Mouse (Mus musculus) retina, postnatal 7 days (tissue): ENCODE data around the gene Pet100.
"Not testable (repeated sequence)": the region's sequence is repeated elsewhere in the genome, so short reads cannot be mapped to it uniquely, and the experiment has no call there.

Experiments
- DNase-seq: peaks from one replicate; pipeline ENCODE4 v3.0.0-alpha.2; 2012; ENCODE audit warnings: low read depth, low spot score

The Pet100 gene

GRCm38 (mm10) chr8:3621199-3621970, at the start of gene Pet100, which contains the start of gene Xab2:
Gene Pet100 (plus strand): TSS chr8:3621548.
Gene Xab2 (minus strand): TSS chr8:3621316.
- DNase-seq = peak; percentile 100

GRCm38 (mm10) chr8:3574546-3574945, 46.8 kb upstream of the Pet100 start:
- DNase-seq = no peak

GRCm38 (mm10) chr8:3576211-3576960, 45.0 kb upstream of the Pet100 start:
- DNase-seq = no peak

- no peak for DNase-seq
Observed at GRCm38 (mm10) chr8:3579390-3580364, 41.7 kb upstream of the Pet100 start.

- not testable (repeated sequence) for DNase-seq
Observed at GRCm38 (mm10) chr8:3581961-3582360, 39.4 kb upstream of the Pet100 start.

- no peak for DNase-seq
Observed at GRCm38 (mm10) chr8:3586452-3586851, 34.9 kb upstream of the Pet100 start.

- DNase-seq = no peak
Observed at GRCm38 (mm10) chr8:3586993-3587390, 34.4 kb upstream of the Pet100 start, which contains the start of gene Camsap3. Gene Camsap3 (plus strand): TSS chr8:3587293.

GRCm38 (mm10) chr8:3587391-3588257, 33.7 kb upstream of the Pet100 start:
- peak; percentile 50 for DNase-seq

- no peak for DNase-seq
Observed at GRCm38 (mm10) chr8:3588258-3588633, 33.1 kb upstream of the Pet100 start.

- DNase-seq = no peak
Observed at GRCm38 (mm10) chr8:3593470-3593869, 27.9 kb upstream of the Pet100 start.

- no peak for DNase-seq
Observed at GRCm38 (mm10) chr8:3594466-3594865, 26.9 kb upstream of the Pet100 start.

- no peak for DNase-seq
Observed at GRCm38 (mm10) chr8:3598054-3598453, 23.3 kb upstream of the Pet100 start.

- no peak for DNase-seq
Observed at GRCm38 (mm10) chr8:3599219-3599618, 22.1 kb upstream of the Pet100 start.

GRCm38 (mm10) chr8:3600401-3600800, 20.9 kb upstream of the Pet100 start:
- DNase-seq = no peak

- DNase-seq = no peak
Observed at GRCm38 (mm10) chr8:3603439-3603838, 17.9 kb upstream of the Pet100 start.

- DNase-seq = no peak
Observed at GRCm38 (mm10) chr8:3606593-3606992, 14.8 kb upstream of the Pet100 start.

GRCm38 (mm10) chr8:3607822-3608221, 13.5 kb upstream of the Pet100 start:
- no peak for DNase-seq

- DNase-seq = peak; percentile 75
Observed at GRCm38 (mm10) chr8:3609046-3609815, 12.1 kb upstream of the Pet100 start.

GRCm38 (mm10) chr8:3609816-3610150, 11.6 kb upstream of the Pet100 start:
- no peak for DNase-seq

GRCm38 (mm10) chr8:3622119-3622518, 771 bp downstream of the Pet100 start:
- no peak for DNase-seq
